Mouse (Mus musculus) hindbrain, embryonic 16.5 days (tissue): Measurements from ENCODE around the gene Msi2. TPM values are rescaled to one million over a fixed set of nuclear protein-coding genes. Genes with fewer than 3 reads are reported as not detected.

ENCODE experiments used
- ATAC-seq: fragments of 200-750 bp; cut with Nextera tagmentation; 2 replicates; pipeline ENCODE4 v1.8.0; 2017; ENCODE audit warnings: moderate TSS enrichment, moderate library complexity
- H3K27ac ChIP-seq: fragments of 300-500 bp; sonication (generic); 2 replicates; pipeline ENCODE4 v1.5.1; 2014; ENCODE audit warnings: low read depth, mild to moderate bottlenecking, control low read depth, low read length, moderate library complexity
- H3K27me3 ChIP-seq: fragments of 300-500 bp; sonication (generic); replicated peaks from 2 replicates; pipeline ENCODE4 v1.6.1; 2014; ENCODE audit warnings: low read length; ENCODE audit not compliant: control insufficient read depth, insufficient read depth
- H3K36me3 ChIP-seq: fragments of 300-500 bp; sonication (generic); 2 replicates; pipeline ENCODE4 v1.6.1; 2014; ENCODE audit warnings: mild to moderate bottlenecking, low read length, moderate library complexity, mixed read lengths; ENCODE audit not compliant: control insufficient read depth, insufficient read depth
- H3K4me1 ChIP-seq: fragments of 300-500 bp; sonication (generic); 2 replicates; pipeline ENCODE4 v1.6.1; 2014; ENCODE audit warnings: low read depth, low read length; ENCODE audit not compliant: control insufficient read depth, insufficient read depth
- H3K4me2 ChIP-seq: fragments of 300-500 bp; sonication (generic); 2 replicates; pipeline ENCODE4 v1.6.1; 2014; ENCODE audit warnings: mild to moderate bottlenecking, low read length, control low read depth, moderate library complexity
- H3K4me3 ChIP-seq: fragments of 300-500 bp; sonication (generic); 2 replicates; pipeline ENCODE4 v1.5.1; 2014; ENCODE audit warnings: mild to moderate bottlenecking, low read length, control low read depth, moderate library complexity
- H3K9ac ChIP-seq: fragments of 300-500 bp; sonication (generic); 2 replicates; pipeline ENCODE4 v1.6.1; 2014; ENCODE audit warnings: low read depth, mild to moderate bottlenecking, control low read depth, low read length, moderate library complexity
- H3K9me3 ChIP-seq: fragments of 300-500 bp; sonication (generic); 2 replicates; pipeline ENCODE4 v1.6.1; 2014; ENCODE audit warnings: mild to moderate bottlenecking, low read length, moderate library complexity; ENCODE audit not compliant: control insufficient read depth
- WGBS: fragments of 180-500 bp; shearing (Covaris S2); extraction: QIAGEN DNeasy Blood & Tissue Kit; methylation state at CpG from one replicate; pipeline ENCODE4 v1.1.7; 2014; 5-methylcytosine and 5-hydroxymethylcytosine counted together
- polyA plus RNA-seq: library from polyadenylated mRNA; unstranded; fragments of >200 nt; fragmentation: Nextera tagmentation; extraction: Ambion mirVana; gene quantifications from 2 replicates; pipeline ENCODE4 v1.2.1, GENCODE M21; 2015

Msi2 gene
- polyA plus RNA-seq, 1 experiment from 2014 or later = 31.0 TPM

- peak overlapping the region; percentile 33 for H3K4me2 ChIP-seq
- H3K27me3 ChIP-seq = no peaks in the 10 kb centered on the region
- no peak overlapping the region for H3K9ac ChIP-seq
- peak overlapping the region; percentile 84 for H3K27ac ChIP-seq
- H3K4me1 ChIP-seq = peaks cover 22% of the 10 kb centered on the region
- H3K36me3 ChIP-seq = no peaks in the 10 kb centered on the region
- no peak for ATAC-seq
- H3K4me3 ChIP-seq = no peak overlapping the region
- no peaks in the 10 kb centered on the region for H3K9me3 ChIP-seq
- 17% methylated on average over 9 of the region's 9 CpGs for WGBS
Measured at GRCm38 (mm10) chr11:88357325-88357724, 361.0 kb downstream of the Msi2 start.

GRCm38 (mm10) chr11:88356598-88357290 lies 361.6 kb downstream of the Msi2 start:
- no peaks in the 10 kb centered on the region for H3K9me3 ChIP-seq
- 11% methylated on average over 8 of the region's 8 CpGs for WGBS
- no peak overlapping the region for H3K4me3 ChIP-seq
- no peaks in the 10 kb centered on the region for H3K36me3 ChIP-seq
- peaks cover 22% of the 10 kb centered on the region for H3K4me1 ChIP-seq
- peak overlapping the region; percentile 84 for H3K27ac ChIP-seq
- H3K4me2 ChIP-seq = peak overlapping the region; percentile 33
- peak; percentile 98 for ATAC-seq
- no peaks in the 10 kb centered on the region for H3K27me3 ChIP-seq
- no peak overlapping the region for H3K9ac ChIP-seq

GRCm38 (mm10) chr11:88356016-88356415 lies 362.3 kb downstream of the Msi2 start:
- H3K27ac ChIP-seq = peak overlapping the region; percentile 84
- H3K4me2 ChIP-seq = no peak overlapping the region
- 59% methylated on average over 12 of the region's 12 CpGs for WGBS
- no peaks in the 10 kb centered on the region for H3K36me3 ChIP-seq
- no peak overlapping the region for H3K4me3 ChIP-seq
- H3K27me3 ChIP-seq = no peaks in the 10 kb centered on the region
- no peak overlapping the region for H3K9ac ChIP-seq
- ATAC-seq = no peak
- H3K4me1 ChIP-seq = peaks cover 27% of the 10 kb centered on the region
- H3K9me3 ChIP-seq = no peaks in the 10 kb centered on the region

GRCm38 (mm10) chr11:88354771-88355170 lies 363.5 kb downstream of the Msi2 start:
- Histone ChIP-seq H3K4me2 (no peak overlapping the region), H3K4me1 (peaks cover 29% of the 10 kb centered on the region), H3K27ac (no peak overlapping the region), H3K9me3 (no peaks in the 10 kb centered on the region), H3K27me3 (no peaks in the 10 kb centered on the region), H3K36me3 (no peaks in the 10 kb centered on the region), H3K4me3 (no peak overlapping the region), H3K9ac (no peak overlapping the region)
- whole genome bisulfite sequencing = 73% methylated on average over 9 of the region's 9 CpGs
- no peak for ATAC-seq

- Histone ChIP-seq H3K27ac (peak overlapping the region; percentile 16), H3K27me3 (no peaks in the 10 kb centered on the region), H3K9ac (no peak overlapping the region), H3K4me2 (no peak overlapping the region), H3K4me3 (no peak overlapping the region), H3K36me3 (no peaks in the 10 kb centered on the region), H3K4me1 (peaks cover 21% of the 10 kb centered on the region), H3K9me3 (no peaks in the 10 kb centered on the region)
- peak; percentile 27; the same call in 1 of the 2 replicates for ATAC-seq
- WGBS = 57% methylated on average over 3 of the region's 3 CpGs
Measured at GRCm38 (mm10) chr11:88351722-88352473, 366.4 kb downstream of the Msi2 start.

GRCm38 (mm10) chr11:88348690-88349089 lies 369.6 kb downstream of the Msi2 start:
- H3K36me3 ChIP-seq = no peaks in the 10 kb centered on the region
- H3K4me2 ChIP-seq = 0 out of 2 replicates have a peak overlapping the region, but pooled peaks have one; percentile 9
- no peaks in the 10 kb centered on the region for H3K9me3 ChIP-seq
- no peak overlapping the region for H3K4me3 ChIP-seq
- H3K27ac ChIP-seq = peak overlapping the region; percentile 63
- peak; percentile 46; the same call in 1 of the 2 replicates for ATAC-seq
- no peaks in the 10 kb centered on the region for H3K27me3 ChIP-seq
- 0 out of 2 replicates have a peak overlapping the region, but pooled peaks have one; percentile 1 for H3K9ac ChIP-seq
- peaks cover 11% of the 10 kb centered on the region for H3K4me1 ChIP-seq
- WGBS = 36% methylated on average over 23 of the region's 23 CpGs

GRCm38 (mm10) chr11:88348056-88348455 lies 370.3 kb downstream of the Msi2 start:
- no peak overlapping the region for H3K4me3 ChIP-seq
- H3K27me3 ChIP-seq = no peaks in the 10 kb centered on the region
- H3K27ac ChIP-seq = no peak overlapping the region; the same call in 1 of the 2 replicates
- WGBS = 35% methylated on average over 3 of the region's 3 CpGs
- H3K9me3 ChIP-seq = no peaks in the 10 kb centered on the region
- ATAC-seq = no peak
- peaks cover 11% of the 10 kb centered on the region for H3K4me1 ChIP-seq
- H3K36me3 ChIP-seq = no peaks in the 10 kb centered on the region
- no peak overlapping the region for H3K4me2 ChIP-seq
- 0 out of 2 replicates have a peak overlapping the region, but pooled peaks have one; percentile 1 for H3K9ac ChIP-seq

- no peaks in the 10 kb centered on the region for H3K27me3 ChIP-seq
- WGBS = 67% methylated on average over 5 of the region's 5 CpGs
- no peak for ATAC-seq
- H3K9me3 ChIP-seq = no peaks in the 10 kb centered on the region
- H3K27ac ChIP-seq = no peak overlapping the region
- no peak overlapping the region for H3K4me2 ChIP-seq
- no peak overlapping the region for H3K9ac ChIP-seq
- H3K36me3 ChIP-seq = no peaks in the 10 kb centered on the region
- no peak overlapping the region for H3K4me3 ChIP-seq
- peaks cover 7% of the 10 kb centered on the region for H3K4me1 ChIP-seq
Measured at GRCm38 (mm10) chr11:88346066-88346465, 372.2 kb downstream of the Msi2 start.

GRCm38 (mm10) chr11:88337926-88338325 lies 380.4 kb downstream of the Msi2 start:
- no peaks in the 10 kb centered on the region for H3K9me3 ChIP-seq
- no peak overlapping the region for H3K4me2 ChIP-seq
- no peaks in the 10 kb centered on the region for H3K4me1 ChIP-seq
- H3K27ac ChIP-seq = no peak overlapping the region
- H3K9ac ChIP-seq = no peak overlapping the region
- peaks cover 2% of the 10 kb centered on the region; the same call in 1 of the 2 replicates for H3K36me3 ChIP-seq
- 98% methylated on average over 3 of the region's 3 CpGs for WGBS
- no peak overlapping the region for H3K4me3 ChIP-seq
- ATAC-seq = no peak
- H3K27me3 ChIP-seq = no peaks in the 10 kb centered on the region
